Mouse (Mus musculus) erythroblast, adult 5-6 weeks (primary cell): ENCODE measurements around the gene Car3. TPM values are rescaled to one million over a fixed set of nuclear protein-coding genes. Genes with fewer than 3 reads are reported as not detected.

ENCODE experiments used
- ATAC-seq: replicated peaks from 2 replicates; pipeline ENCODE4 v1.8.0; 2016; ENCODE audit warnings: moderate number of reproducible peaks, mild to moderate bottlenecking, moderate TSS enrichment, inconsistent platforms; ENCODE audit not compliant: poor library complexity, low FRiP score, severe bottlenecking
- total RNA-seq, 2 experiments: library from RNA; stranded (forward) in 1 of 2; stranded (reverse) in 1 of 2; fragments of 150-400 nt in 1 of 2; fragments of 200-764, 138-1000 nt in 1 of 2; gene quantifications; 2 replicates each; pipeline versions ENCODE4 v1.2.3 to v1.2.4; 2015 to 2017; ENCODE audit warnings: low replicate concordance in 2 of 2

The Car3 gene
- total RNA-seq, 2 experiments from 2014 or later = 0.38 to 0.85 TPM

DNA sequence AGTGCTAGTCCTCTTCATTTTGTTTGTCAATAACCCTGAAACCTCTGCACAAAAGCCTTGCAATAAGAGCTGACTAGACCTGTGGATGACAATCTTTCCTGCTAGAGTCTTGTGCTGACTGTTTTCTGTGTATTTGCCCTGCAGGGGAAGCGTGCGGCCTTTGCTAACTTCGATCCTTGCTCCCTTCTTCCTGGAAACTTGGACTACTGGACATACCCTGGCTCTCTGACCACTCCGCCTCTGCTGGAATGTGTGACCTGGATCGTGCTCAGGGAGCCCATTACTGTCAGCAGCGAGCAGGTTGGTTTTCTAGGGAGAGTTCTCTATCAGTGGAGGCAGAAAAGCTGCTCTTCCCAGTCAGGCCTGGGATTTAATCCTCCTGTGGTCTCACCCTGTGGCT is 34.5 kb downstream of the Car3 start:
- ATAC-seq = no peak

GRCm38 (mm10) chr3:14903380-14903779 is 40.1 kb downstream of the Car3 start:
- ATAC-seq = 0 out of 2 replicates have a peak, but pooled peaks have one; percentile 27

- ATAC-seq = no peak
Observed at GRCm38 (mm10) chr3:14904165-14904564, 40.9 kb downstream of the Car3 start.

GRCm38 (mm10) chr3:14907271-14907670 is 44.0 kb downstream of the Car3 start:
- no peak for ATAC-seq

GRCm38 (mm10) chr3:14911992-14912582 is 48.8 kb downstream of the Car3 start:
- no peak for ATAC-seq

GRCm38 (mm10) chr3:14913774-14914173 is 50.5 kb downstream of the Car3 start:
- no peak for ATAC-seq

GRCm38 (mm10) chr3:14915355-14915754 is 52.0 kb downstream of the Car3 start:
- no peak for ATAC-seq

DNA sequence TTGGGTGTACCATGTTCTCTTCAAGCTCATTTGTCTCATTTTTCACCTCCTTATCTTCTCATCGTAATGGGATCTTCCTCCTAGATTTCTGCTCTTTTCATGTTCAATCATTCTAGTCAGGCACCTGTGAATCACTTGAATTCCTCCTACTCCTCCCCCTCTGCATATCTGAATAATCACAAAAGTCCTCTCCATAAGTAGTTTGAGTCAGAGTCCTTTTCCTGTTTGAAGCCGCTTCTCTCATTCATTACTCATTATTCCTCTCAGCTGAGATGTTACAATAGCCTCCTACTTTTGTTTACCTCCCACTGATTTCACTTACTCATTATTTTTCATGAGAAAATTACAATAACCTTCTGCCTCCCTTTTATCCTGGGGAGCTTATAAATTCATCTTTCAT is 53.9 kb downstream of the Car3 start:
- ATAC-seq = no peak

Other genes starting within 250 kb of the Car3 start
- 0.84 TPM in 1 of 2 replicates, not detected in the other for gene Car13, start 221.8 kb upstream of the Car3 start, total RNA-seq (2015; ENCODE audit: low replicate concordance)
- 0.42 TPM in 1 of 2 replicates, not detected in the other for gene Car13, start 221.8 kb upstream of the Car3 start, total RNA-seq (2017; ENCODE audit: low replicate concordance)
- 476 and 585 TPM in 2 replicates for gene Car1, start 55.1 kb upstream of the Car3 start, total RNA-seq (2015; ENCODE audit: low replicate concordance)
- 125 and 171 TPM in 2 replicates for gene Car1, start 55.1 kb upstream of the Car3 start, total RNA-seq (2017; ENCODE audit: low replicate concordance)
- 2,221 and 2,248 TPM in 2 replicates for gene Car2, start 22.8 kb downstream of the Car3 start, total RNA-seq (2015; ENCODE audit: low replicate concordance)
- 2,517 and 3,025 TPM in 2 replicates for gene Car2, start 22.8 kb downstream of the Car3 start, total RNA-seq (2017; ENCODE audit: low replicate concordance)